Mouse (Mus musculus): Measurements from ENCODE around the gene Pex13. TPM values are rescaled to one million over a fixed set of nuclear protein-coding genes. Genes with fewer than 3 reads are reported as not detected.
"Not testable (repeated sequence)": the region's sequence is repeated elsewhere in the genome, so short reads cannot be mapped to it uniquely, and the experiment has no call there.

The Pex13 gene
- polyA plus RNA-seq, 1 experiment from 2014 or later: 35.5 TPM

DNA sequence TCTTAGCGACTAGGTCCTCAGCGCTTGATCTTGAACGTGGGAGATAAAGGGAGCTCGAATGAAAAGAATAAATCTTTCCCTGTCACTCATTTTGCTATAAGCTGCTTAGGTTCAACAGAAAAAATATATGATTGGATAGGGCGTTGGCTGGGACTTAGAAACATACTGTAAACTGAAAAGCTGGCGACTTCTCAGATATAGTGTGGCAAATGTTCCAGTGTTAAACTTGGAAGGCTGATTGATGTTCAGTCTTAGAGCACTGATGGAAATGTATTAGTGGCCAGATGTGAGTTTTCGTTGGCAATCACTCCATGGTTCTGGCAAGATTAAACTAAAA, 31.9 kb downstream of the Pex13 start:
- H3K9ac ChIP-seq: no peak overlapping the region
- no peaks in the 10 kb centered on the region for H3K9me3 ChIP-seq
- no peaks in the 10 kb centered on the region for H3K27me3 ChIP-seq
- H3K4me3 ChIP-seq: peak overlapping the region; percentile 92
- WGBS: 7% methylated on average over 7 of the region's 7 CpGs
- peak; percentile 43; the same call in 1 of the 2 replicates for ATAC-seq (ENCODE audit: insufficient number of reproducible peaks, low FRiP score, low TSS enrichment, low read depth)
- H3K4me1 ChIP-seq: 0 out of 2 replicates have a peak, but pooled peaks cover 3% of the 10 kb centered on the region
- no peaks in the 10 kb centered on the region for H3K36me3 ChIP-seq
- peak overlapping the region; percentile 44; the same call in 1 of the 2 replicates for H3K27ac ChIP-seq
- peak overlapping the region; percentile 76 for H3K4me2 ChIP-seq

- peak; percentile 100 for ATAC-seq (ENCODE audit: insufficient number of reproducible peaks, low FRiP score, low TSS enrichment, low read depth)
- H3K4me2 ChIP-seq: peak within 1 kb of the TSS; percentile 76
- under 1% methylated on average over 71 of the region's 103 CpGs for WGBS
Observed at GRCm38 (mm10) chr11:23632945-23633878, 32.5 kb downstream of the Pex13 start, which contains the start of gene 0610010F05Rik. Gene 0610010F05Rik, minus strand, starts transcription at chr11:23633639.

DNA sequence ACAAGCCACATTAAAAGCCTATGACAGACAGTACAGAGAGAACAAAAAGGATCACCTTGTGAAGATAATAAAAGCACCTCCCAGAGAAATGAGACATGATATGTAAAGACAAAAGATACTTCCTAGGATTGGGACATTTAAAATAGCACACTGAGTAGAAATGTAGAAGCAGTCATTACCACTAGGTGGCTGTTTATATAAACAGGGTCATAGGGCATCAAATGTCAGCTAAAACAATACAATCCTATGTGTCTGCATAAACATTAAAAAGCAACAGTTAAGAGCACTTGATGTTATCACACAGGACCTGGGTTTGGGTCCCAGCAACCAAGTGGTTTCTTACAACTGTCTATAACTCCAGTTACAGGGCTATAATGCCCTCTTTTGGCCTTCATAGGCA, 35.1 kb downstream of the Pex13 start:
- Histone ChIP-seq H3K9ac (no peak overlapping the region), H3K9me3 (no peaks in the 10 kb centered on the region), H3K4me1 (0 out of 2 replicates have a peak, but pooled peaks cover 3% of the 10 kb centered on the region), H3K27me3 (no peaks in the 10 kb centered on the region), H3K36me3 (0 out of 2 replicates have a peak, but pooled peaks cover 6% of the 10 kb centered on the region), H3K27ac (no peak overlapping the region), H3K4me3 (no peak overlapping the region), H3K4me2 (no peak overlapping the region)
- ATAC-seq (ENCODE audit: insufficient number of reproducible peaks, low FRiP score, low TSS enrichment, low read depth): no peak

More at GRCm38 (mm10) chr11:23632945-23633878, 32.5 kb downstream of the Pex13 start, which contains the start of gene 0610010F05Rik:
- H3K36me3 ChIP-seq: no peaks in the 10 kb centered on the region
- 0 out of 2 replicates have a peak, but pooled peaks cover 3% of the 10 kb centered on the region for H3K4me1 ChIP-seq
- H3K27ac ChIP-seq: peak within 1 kb of the TSS; percentile 88
- H3K27me3 ChIP-seq: no peaks in the 10 kb centered on the region
- H3K9me3 ChIP-seq: no peaks in the 10 kb centered on the region
- H3K9ac ChIP-seq: peak within 1 kb of the TSS; percentile 87
- peak within 1 kb of the TSS; percentile 92 for H3K4me3 ChIP-seq

DNA sequence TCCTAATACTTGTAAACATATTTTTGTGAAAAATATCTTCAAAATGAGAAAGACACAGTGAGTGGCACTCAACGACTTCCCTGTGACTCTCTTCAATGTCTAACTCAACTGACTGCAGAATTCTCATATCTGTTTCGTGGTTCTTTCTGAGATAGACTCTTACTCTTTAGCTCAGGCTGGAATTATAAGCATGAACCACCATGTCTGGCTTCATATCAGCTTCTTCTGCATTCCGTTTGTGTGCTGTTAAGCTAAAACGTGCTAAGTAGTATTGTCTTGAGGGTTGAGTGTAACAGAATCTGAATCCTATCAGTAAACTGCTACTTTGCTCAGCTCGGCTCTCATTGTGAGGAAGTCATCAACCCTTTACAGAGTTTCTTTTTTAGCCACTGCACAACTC, 46.8 kb downstream of the Pex13 start:
- no peaks in the 10 kb centered on the region for H3K9me3 ChIP-seq
- H3K4me1 ChIP-seq: no peaks in the 10 kb centered on the region
- H3K9ac ChIP-seq: no peak overlapping the region
- 79% methylated on average over 5 of the region's 5 CpGs for WGBS
- no peak for ATAC-seq (ENCODE audit: insufficient number of reproducible peaks, low FRiP score, low TSS enrichment, low read depth)
- no peak overlapping the region for H3K4me3 ChIP-seq
- no peak overlapping the region for H3K27ac ChIP-seq
- H3K27me3 ChIP-seq: no peaks in the 10 kb centered on the region
- no peak overlapping the region for H3K4me2 ChIP-seq
- H3K36me3 ChIP-seq: peaks cover 12% of the 10 kb centered on the region

DNA sequence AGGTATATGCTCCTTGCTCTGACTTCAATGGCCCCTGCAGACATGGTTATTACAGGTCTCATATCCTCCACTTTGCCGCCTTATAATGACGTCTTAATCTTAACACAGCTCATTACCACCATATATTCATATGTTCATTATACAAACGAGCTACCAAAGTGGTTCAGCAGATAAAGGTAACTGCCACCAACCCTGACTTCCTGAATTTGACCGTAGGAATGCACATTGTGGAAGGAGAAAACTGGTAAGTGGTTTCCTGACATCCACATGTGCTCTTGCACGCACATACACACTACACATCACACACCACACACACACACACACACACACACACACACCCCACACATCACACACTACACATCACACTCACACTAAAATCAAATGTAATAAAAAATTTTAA, 51.2 kb downstream of the Pex13 start:
- ATAC-seq (ENCODE audit: insufficient number of reproducible peaks, low FRiP score, low TSS enrichment, low read depth): no peak
- whole genome bisulfite sequencing: 77% methylated on average over 5 of the region's 5 CpGs
- Histone ChIP-seq H3K4me3 (no peak overlapping the region), H3K4me2 (no peak overlapping the region), H3K27ac (no peak overlapping the region), H3K27me3 (no peaks in the 10 kb centered on the region), H3K4me1 (no peaks in the 10 kb centered on the region), H3K9me3 (no peaks in the 10 kb centered on the region), H3K36me3 (peaks cover 7% of the 10 kb centered on the region; the same call in 1 of the 2 replicates), H3K9ac (no peak overlapping the region)

DNA sequence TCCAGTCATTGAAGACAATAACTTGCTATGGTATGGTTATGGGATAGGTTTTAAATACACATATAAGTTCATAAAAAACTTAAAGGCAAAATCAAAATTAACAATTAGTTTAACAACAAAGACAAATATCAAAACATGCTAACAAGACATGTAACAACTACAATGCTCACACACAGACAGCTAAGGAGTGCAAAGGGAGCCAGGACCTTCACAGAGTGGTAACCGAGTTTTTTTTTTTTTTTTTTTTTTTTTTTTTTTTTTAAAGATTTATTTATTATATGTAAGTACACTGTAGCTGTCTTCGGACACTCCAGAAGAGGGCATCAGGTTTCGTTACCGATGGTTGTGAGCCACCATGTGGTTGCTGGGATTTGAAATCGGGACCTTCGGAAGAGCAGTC, 58.5 kb downstream of the Pex13 start:
- not testable (repeated sequence) for H3K27me3 ChIP-seq; H3K9ac ChIP-seq; ATAC-seq (ENCODE audit: insufficient number of reproducible peaks, low FRiP score, low TSS enrichment, low read depth); H3K4me1 ChIP-seq; H3K36me3 ChIP-seq; H3K27ac ChIP-seq; H3K4me2 ChIP-seq; H3K4me3 ChIP-seq; H3K9me3 ChIP-seq
- WGBS: 91% methylated on average over 6 of the region's 6 CpGs

Other genes with a start within 250 kb of the Pex13 start
- 81.7 and 83.2 TPM in 2 replicates for gene Ahsa2, start 167.9 kb downstream of the Pex13 start, polyA plus RNA-seq (2015; fragmentation: Nextera tagmentation; extraction: Ambion mirVana)
- gene 1700093K21Rik, start 144.8 kb downstream of the Pex13 start, polyA plus RNA-seq (2015; fragmentation: Nextera tagmentation; extraction: Ambion mirVana): not detected in 2 replicates
- 19.4 and 19.7 TPM in 2 replicates for gene 0610010F05Rik, start 32.3 kb downstream of the Pex13 start, polyA plus RNA-seq (2015; fragmentation: Nextera tagmentation; extraction: Ambion mirVana)
- 23.8 and 23.9 TPM in 2 replicates for gene Pus10, start 285 bp downstream of the Pex13 start, polyA plus RNA-seq (2015; fragmentation: Nextera tagmentation; extraction: Ambion mirVana)
- 1.4 and 1.5 TPM in 2 replicates for gene Rel, start 105.0 kb upstream of the Pex13 start, polyA plus RNA-seq (2015; fragmentation: Nextera tagmentation; extraction: Ambion mirVana)
- 14.2 and 14.4 TPM in 2 replicates for gene Papolg, start 229.3 kb upstream of the Pex13 start, polyA plus RNA-seq (2015; fragmentation: Nextera tagmentation; extraction: Ambion mirVana)